Mouse (Mus musculus): Measurements from ENCODE around the gene Fxyd2.

DNA sequence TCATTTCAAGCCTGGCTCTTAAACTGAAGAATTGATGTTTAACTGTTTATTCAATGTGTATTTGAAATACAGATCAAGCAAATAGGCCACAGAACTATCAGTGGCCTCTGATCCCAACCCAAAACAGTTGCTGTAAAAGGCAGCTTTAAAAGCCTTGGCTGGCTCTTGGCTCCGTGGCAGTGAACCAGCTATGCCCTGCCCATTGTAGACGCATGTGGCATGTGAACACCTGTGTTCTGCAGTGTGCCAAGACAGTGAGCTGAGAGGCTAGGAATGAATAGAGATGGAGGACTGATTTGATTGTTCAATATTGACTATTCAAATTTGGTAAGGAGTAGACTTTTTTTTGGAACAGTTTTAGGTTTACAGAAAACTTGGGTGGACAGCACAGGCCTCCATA, 22.6 kb upstream of the Fxyd2 start:
- TF ChIP-seq GATA1 (IDR thresholded peaks at IDR 0.05; ENCODE audit: borderline replicate concordance, low read length), result no peak
- no peak for TF ChIP-seq FLI1 (IDR thresholded peaks at IDR 0.05; ENCODE audit: low read length)

Data from megakaryocyte, embryonic 14.5 days (primary cell).